Mouse (Mus musculus) erythroblast, embryonic 14.5 days (primary cell): ENCODE data around the gene Gm10282.

Experiments used
- GATA1 ChIP-seq: IDR thresholded peaks from 2 replicates; pipeline ENCODE4 v1.6.1; 2012; ENCODE audit warnings: low read length, inconsistent platforms, mixed read lengths
- TAL1 ChIP-seq: IDR thresholded peaks from 3 replicates; pipeline ENCODE4 v1.6.1; 2012; ENCODE audit warnings: low read length, inconsistent platforms, mixed read lengths

DNA sequence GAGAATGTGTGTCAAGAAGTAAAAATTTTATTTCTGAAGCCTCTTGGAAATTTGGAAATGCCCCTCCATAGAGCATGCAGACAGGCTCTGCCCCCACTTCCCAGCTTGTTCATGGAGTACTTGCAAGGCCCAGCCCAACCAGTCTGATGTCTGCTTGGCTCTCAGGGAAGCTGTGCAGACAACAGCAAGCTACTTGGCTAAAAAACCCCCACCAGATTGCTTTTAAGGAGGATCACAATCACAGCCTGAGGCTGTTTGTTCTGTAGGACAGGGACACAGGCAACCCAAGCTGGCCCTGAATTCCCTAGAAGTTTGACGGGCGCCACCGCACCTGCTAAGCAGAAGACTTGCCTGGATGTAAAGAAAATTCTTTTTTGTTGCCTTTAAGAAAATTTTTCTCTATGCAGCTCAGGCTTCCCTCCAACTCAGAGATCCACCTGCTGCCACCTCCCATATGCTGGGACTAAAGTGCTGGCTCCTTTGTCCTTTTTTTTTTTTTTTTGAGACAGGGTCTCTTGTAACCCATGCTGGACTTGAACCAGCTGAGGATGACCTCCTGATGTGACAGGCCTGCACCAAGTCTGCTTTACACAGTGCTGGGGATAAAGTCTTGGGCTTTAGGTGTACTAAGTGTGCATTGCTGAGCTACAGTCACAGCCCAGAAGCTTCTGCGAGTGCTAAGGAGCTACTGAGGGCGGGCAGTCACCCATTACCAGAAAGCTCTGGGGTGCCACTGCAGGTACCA, 37.7 kb upstream of the Gm10282 start:
- no peak for TF ChIP-seq GATA1
- no peak for TF ChIP-seq TAL1
